11 mouse cellular contexts compared by ENCODE assay signal in genomic region chr9:72806146-72806545, GRCm38 (mm10). TPM values are rescaled to one million over a fixed set of nuclear protein-coding genes. Genes with fewer than 3 reads are reported as not detected.
DNase-seq lines count a peak whose midpoint lies in the region; ATAC-seq and TF ChIP-seq lines count a peak whose summit lies in the region.
"Had no signal": no experiment of that assay in that cellular context is flagged by ENCODE, and none has a peak within 500 bp of the region (broad histone marks: within the 10 kb centered on the region; RNA-seq: fewer than 3 reads in every experiment).

No protein-coding gene starts in this region.

- TF ChIP-seq CTCF in kidney, postnatal 0 days (IDR thresholded peaks at IDR 0.05; ENCODE audit: low read depth), result no peak

- H3K27ac ChIP-seq in kidney, postnatal 0 days, result no peak overlapping the region
- peak overlapping the region; percentile 99 for H3K27ac ChIP-seq in forebrain, embryonic 10.5 days
- H3K27ac ChIP-seq in intestine, embryonic 16.5 days (ENCODE audit: low read length), result no peak overlapping the region
- H3K27ac ChIP-seq in neural tube, embryonic 14.5 days (ENCODE audit: low read depth, low read length), result no peak overlapping the region

- H3K27me3 ChIP-seq in kidney, postnatal 0 days (ENCODE audit: insufficient read depth, low read length), result no peaks in the 10 kb centered on the region
- H3K27me3 ChIP-seq in forebrain, embryonic 10.5 days (ENCODE audit: poor library complexity, severe bottlenecking), result no peaks in the 10 kb centered on the region
- H3K27me3 ChIP-seq in intestine, embryonic 16.5 days (replicated peaks; ENCODE audit: control insufficient read depth, insufficient read depth, low read length), result no peaks in the 10 kb centered on the region
- peaks cover 3% of the 10 kb centered on the region; the same call in 1 of the 2 replicates for H3K27me3 ChIP-seq in neural tube, embryonic 14.5 days (ENCODE audit: control insufficient read depth, insufficient read depth, low read length)

- H3K4me2 ChIP-seq in kidney, postnatal 0 days (ENCODE audit: low read length), result peak overlapping the region; percentile 99
- H3K4me2 ChIP-seq in intestine, embryonic 16.5 days (ENCODE audit: low read depth, low read length), result peak overlapping the region; percentile 98; the same call in 1 of the 2 replicates
- peak overlapping the region; percentile 100; the same call in 1 of the 2 replicates for H3K4me2 ChIP-seq in neural tube, embryonic 14.5 days (ENCODE audit: low read depth, low read length)

- peaks cover 16% of the 10 kb centered on the region for H3K4me1 ChIP-seq in kidney, postnatal 0 days (replicated peaks; ENCODE audit: insufficient read depth, low read length)
- peaks cover 60% of the 10 kb centered on the region for H3K4me1 ChIP-seq in forebrain, embryonic 10.5 days
- peaks cover 11% of the 10 kb centered on the region for H3K4me1 ChIP-seq in intestine, embryonic 16.5 days (ENCODE audit: control insufficient read depth, insufficient read depth, low read length)
- no peaks in the 10 kb centered on the region for H3K4me1 ChIP-seq in neural tube, embryonic 14.5 days (ENCODE audit: control insufficient read depth, insufficient read depth, low read length)

- no peak for ATAC-seq in kidney, postnatal 0 days (replicated peaks; ENCODE audit: low FRiP score, low read depth)
- ATAC-seq in intestine, embryonic 16.5 days, result no peak
- no peak for ATAC-seq in neural tube, embryonic 14.5 days (ENCODE audit: low read depth)
- ATAC-seq in megakaryocyte-erythroid progenitor cell, adult 5-6 weeks (replicated peaks; ENCODE audit: low FRiP score, low TSS enrichment, poor library complexity, severe bottlenecking), result no peak

- H3K4me3 ChIP-seq in kidney, postnatal 0 days (replicated peaks; ENCODE audit: low read depth, low read length), result peak overlapping the region; percentile 75; the same call in 1 of the 2 replicates
- H3K4me3 ChIP-seq in forebrain, embryonic 10.5 days, result peak overlapping the region; percentile 97
- H3K4me3 ChIP-seq in intestine, embryonic 16.5 days (ENCODE audit: low read length), result 0 out of 2 replicates have a peak overlapping the region, but pooled peaks have one; percentile 81
- H3K4me3 ChIP-seq in neural tube, embryonic 14.5 days (ENCODE audit: low read depth, low read length), result peak overlapping the region; percentile 71; the same call in 1 of the 2 replicates

- H3K9me3 ChIP-seq in kidney, postnatal 0 days (replicated peaks; ENCODE audit: low read length), result no peaks in the 10 kb centered on the region
- no peaks in the 10 kb centered on the region for H3K9me3 ChIP-seq in forebrain, embryonic 10.5 days
- H3K9me3 ChIP-seq in intestine, embryonic 16.5 days (ENCODE audit: control insufficient read depth, low read length), result no peaks in the 10 kb centered on the region
- no peaks in the 10 kb centered on the region for H3K9me3 ChIP-seq in neural tube, embryonic 14.5 days (ENCODE audit: control insufficient read depth, low read length)
- H3K9me3 ChIP-seq: G1E; megakaryocyte, embryonic 14.5 days had no signal

- 19% methylated on average over 14 of the region's 14 CpGs for WGBS in kidney, postnatal 0 days
- under 1% methylated on average over 14 of the region's 14 CpGs for WGBS in forebrain, embryonic 10.5 days
- WGBS in intestine, embryonic 16.5 days, result 31% methylated on average over 14 of the region's 14 CpGs
- 6% methylated on average over 14 of the region's 14 CpGs for WGBS in neural tube, embryonic 14.5 days

- no peak overlapping the region for H3K9ac ChIP-seq in kidney, postnatal 0 days (ENCODE audit: low read depth, low read length)
- H3K9ac ChIP-seq in intestine, embryonic 16.5 days (ENCODE audit: low read depth, low read length), result 0 out of 2 replicates have a peak overlapping the region, but pooled peaks have one; percentile 81
- no peak overlapping the region for H3K9ac ChIP-seq in neural tube, embryonic 14.5 days (replicated peaks; ENCODE audit: low read depth, low read length)

- no peak for DNase-seq in kidney, postnatal 0 days (ENCODE audit: low spot score)
- no peak for DNase-seq in kidney, postnatal 25 days
- DNase-seq in forebrain, embryonic 10.5 days (ENCODE audit: extremely low spot score, low spot score), result no peak
- DNase-seq in right cerebral cortex, postnatal 25 days, result no peak
- no peak for DNase-seq in thymus, postnatal 4 days
- DNase-seq: kidney, adult 2 months had no signal

- no peaks in the 10 kb centered on the region for H3K36me3 ChIP-seq in kidney, postnatal 0 days (ENCODE audit: insufficient read depth, low read length)
- H3K36me3 ChIP-seq in forebrain, embryonic 10.5 days (replicated peaks), result peaks cover 19% of the 10 kb centered on the region
- H3K36me3 ChIP-seq in intestine, embryonic 16.5 days (ENCODE audit: control insufficient read depth, insufficient read depth, low read length), result no peaks in the 10 kb centered on the region
- no peaks in the 10 kb centered on the region for H3K36me3 ChIP-seq in neural tube, embryonic 14.5 days (ENCODE audit: control insufficient read depth, insufficient read depth, low read length)
- H3K36me3 ChIP-seq: G1E had no signal

RNA-seq across cellular contexts. Expression of gene Prtg, which starts 0.5 kb away (rescaled TPM):
- 1.2 TPM in 2 replicates for polyA plus RNA-seq in kidney, postnatal 0 days (2015; fragmentation: Nextera tagmentation; extraction: Ambion mirVana)
- 10.1 and 11.5 TPM in 2 replicates for polyA plus RNA-seq in forebrain, embryonic 10.5 days (2016; fragmentation: Nextera tagmentation; extraction: Ambion mirVana)
- polyA plus RNA-seq in intestine, embryonic 16.5 days (2015; fragmentation: Nextera tagmentation; extraction: Ambion mirVana), result 0.32 and 0.33 TPM in 2 replicates
- 0.43 and 0.80 TPM in 2 replicates for polyA plus RNA-seq in neural tube, embryonic 14.5 days (2014; fragmentation: Nextera tagmentation; extraction: Ambion mirVana)
- total RNA-seq in megakaryocyte-erythroid progenitor cell, adult 5-6 weeks (2014; fragmentation: Nextera tagmentation), result not detected in 2 replicates
- not detected in 2 replicates for total RNA-seq in megakaryocyte-erythroid progenitor cell, adult 5-6 weeks (2017)
- polyA plus RNA-seq: G1E had no signal
